Mouse (Mus musculus): ENCODE measurements around the gene Rprd1b. TPM values are rescaled to one million over a fixed set of nuclear protein-coding genes. Genes with fewer than 3 reads are reported as not detected.
A peak's percentile ranks its signal among the peaks of the same experiment; 100 is the strongest.

Rprd1b gene
- total RNA-seq, 2 experiments from 2014 or later, result 23.7 to 31.7 TPM

DNA sequence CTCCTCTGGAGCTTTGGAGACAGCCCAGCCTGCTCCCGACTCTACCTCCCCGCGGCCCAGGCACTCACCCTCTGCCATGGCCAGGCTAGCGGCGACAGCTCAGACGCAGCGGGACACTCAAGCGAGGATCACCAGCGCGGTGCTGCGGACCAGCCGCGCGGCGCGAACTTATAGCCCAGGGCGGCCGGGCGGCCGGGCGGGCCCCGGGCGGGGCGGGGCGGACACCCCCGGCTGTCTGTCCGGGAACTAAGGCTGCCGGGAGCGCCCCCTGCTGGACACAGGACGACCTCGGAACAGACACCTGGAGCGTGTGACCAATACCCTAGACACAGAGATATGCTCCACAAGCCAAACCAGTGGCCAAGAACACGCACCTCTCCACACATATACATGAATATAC lies 117.9 kb downstream of the Rprd1b start, which contains the start of gene Tgm2:
TSS of gene Tgm2 (minus strand) at position 214 of the 400 bp plus-strand sequence.
- peak; percentile 85 for DNase-seq

- no peak for DNase-seq
Observed at GRCm38 (mm10) chr2:158146971-158147370, 118.7 kb downstream of the Rprd1b start.

GRCm38 (mm10) chr2:158151077-158151476 lies 122.8 kb downstream of the Rprd1b start:
- DNase-seq, result no peak

- no peak for DNase-seq
Observed at GRCm38 (mm10) chr2:158152685-158153309, 124.5 kb downstream of the Rprd1b start.

DNA sequence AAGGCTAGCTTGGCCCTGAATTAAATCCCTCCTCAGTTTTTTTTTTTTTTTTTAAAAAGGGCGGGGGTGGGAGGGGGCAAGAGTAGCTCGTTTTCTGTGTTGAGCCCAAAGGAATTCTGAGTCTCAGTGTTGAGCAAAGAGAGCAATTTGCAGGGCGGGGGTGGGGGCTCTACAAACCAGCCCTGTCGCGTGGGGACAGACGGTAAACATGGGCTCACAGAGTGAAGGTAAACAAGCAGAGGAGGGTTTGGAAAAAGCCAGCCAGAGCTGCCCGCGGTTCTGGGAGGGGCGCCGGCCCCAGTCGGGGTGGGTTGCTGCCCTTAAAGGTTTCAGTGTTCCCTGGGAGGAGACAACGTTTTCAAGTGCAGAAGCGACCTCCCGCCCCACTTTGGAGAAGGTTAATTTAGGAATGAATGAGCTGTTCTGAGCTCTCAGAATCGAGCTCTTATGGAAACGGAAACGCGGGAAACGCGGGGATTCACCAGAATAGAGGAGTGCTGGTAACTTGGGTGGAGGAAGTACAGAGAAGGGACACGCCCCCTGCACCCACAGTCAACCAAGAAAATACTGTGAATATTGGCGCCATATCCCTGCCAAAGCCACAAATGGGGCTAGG lies 125.5 kb downstream of the Rprd1b start:
- no peak for DNase-seq

DNA sequence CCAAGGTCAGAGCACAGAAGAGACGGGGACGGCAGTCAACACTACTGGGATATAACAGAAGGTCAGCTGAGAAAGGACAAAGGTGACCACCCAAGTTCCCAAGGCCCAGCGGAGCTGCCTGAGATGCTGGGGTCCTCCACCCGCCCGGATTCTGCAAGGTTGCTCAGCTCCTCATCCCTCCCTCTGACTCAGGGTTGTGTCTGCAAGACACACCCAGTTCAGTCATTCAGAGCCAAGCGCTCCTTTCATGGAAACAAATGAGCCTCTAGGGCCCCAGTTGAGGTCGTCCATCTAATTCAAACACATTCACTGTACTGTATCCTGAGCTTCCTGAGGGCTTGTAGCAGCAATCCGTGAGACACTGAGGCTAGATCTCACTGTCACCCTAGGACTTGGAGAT lies 126.3 kb downstream of the Rprd1b start:
- DNase-seq, result no peak

DNA sequence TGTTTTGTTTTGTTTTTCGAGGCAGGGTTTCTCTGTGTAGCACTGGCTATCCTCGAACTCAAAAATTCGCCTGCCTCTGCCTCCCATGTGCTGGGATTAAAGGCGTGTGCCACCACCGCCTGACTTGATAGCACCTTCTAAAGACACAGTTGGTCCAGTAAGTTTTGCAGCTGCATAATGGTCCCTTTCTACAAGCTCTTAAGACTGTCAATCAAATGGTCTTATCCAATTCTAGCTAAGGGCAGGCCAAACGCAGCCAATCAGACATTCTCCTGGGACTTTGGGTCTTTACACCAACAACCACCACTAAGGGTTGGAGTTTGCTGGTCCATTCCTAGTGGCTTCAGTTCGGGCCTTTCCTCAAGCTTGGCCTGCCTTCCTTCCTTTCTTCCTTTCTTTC lies 126.8 kb downstream of the Rprd1b start:
- DNase-seq, result no peak

DNA sequence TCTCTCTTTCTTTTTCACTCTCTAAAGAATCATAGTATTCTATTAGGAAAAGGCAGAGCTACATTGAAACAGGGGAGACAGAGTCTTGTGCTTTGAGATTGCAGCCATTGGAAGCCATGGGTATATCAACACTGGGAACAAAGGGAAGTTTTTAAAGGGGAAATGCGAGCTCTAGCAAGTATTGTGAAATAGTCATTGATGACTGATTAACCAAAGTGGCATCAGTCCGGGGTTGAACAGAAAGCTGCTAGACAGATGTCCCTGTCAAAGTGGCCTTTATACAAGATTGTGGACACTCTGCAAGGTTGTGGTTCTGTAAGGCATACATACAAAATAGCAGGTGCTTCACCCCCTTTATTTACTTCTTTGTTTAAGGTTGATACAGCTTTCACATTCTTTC lies 127.3 kb downstream of the Rprd1b start:
- no peak for DNase-seq

DNA sequence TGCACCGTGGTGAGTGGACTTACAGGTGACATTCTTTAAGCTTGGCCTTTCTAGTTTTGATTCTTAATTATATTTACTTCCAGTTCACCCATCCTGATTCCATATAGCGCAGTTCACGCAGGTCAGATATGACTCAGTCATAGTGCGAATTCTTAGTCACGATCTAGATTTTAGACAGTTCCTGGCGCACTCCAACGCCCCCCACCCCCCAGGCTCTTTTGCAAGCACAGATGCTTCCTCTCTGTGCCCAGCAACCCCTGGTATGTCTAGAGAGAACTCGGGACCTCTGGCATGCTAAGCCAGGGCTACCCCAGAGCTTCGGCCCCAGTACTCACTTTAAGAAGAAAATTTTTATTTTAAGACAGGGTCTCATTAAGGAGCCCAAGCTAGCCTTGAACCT lies 128.2 kb downstream of the Rprd1b start:
- DNase-seq, result no peak

- DNase-seq, result no peak
Observed at GRCm38 (mm10) chr2:158157654-158158053, 129.4 kb downstream of the Rprd1b start.

DNA sequence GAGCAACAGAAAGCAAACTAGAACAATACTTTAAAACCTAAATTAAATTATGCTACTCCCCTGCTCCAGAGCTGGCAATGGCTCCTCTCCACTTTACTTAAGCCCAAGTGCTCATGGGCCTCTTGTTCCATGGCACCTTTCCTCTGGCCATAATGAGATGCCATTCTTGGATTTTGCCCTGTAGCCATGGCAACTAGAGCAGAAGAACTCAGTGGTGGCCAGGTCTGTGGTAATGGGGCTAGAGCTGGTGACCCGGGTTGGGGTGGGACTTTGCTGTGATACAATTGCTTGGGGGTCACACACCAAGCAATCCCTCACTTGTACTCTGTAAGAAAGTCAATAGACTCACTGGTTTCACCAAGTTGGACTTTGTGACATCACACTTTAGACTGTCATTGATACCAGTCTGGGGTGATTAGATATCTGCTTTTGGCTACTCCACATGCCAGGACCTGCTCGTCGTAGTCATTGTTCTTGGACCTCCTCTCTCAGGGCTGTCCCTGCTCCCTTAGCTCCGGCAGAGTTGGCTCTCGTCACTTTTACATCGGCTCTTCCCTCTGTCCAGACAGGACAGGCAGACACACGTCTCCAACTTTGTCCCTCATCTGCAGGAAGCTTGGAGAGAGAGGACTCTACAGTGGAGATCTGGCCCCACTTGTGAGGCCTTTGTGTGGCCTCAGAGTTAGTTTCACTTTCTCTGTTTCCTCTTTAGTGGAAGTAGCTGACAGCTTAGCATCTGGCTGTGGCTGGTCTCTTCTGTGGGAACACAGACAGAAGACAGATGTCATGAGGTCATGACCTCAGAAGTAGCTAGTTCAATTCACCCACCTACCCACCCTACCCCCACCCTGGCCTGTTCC lies 131.3 kb downstream of the Rprd1b start:
- no peak for DNase-seq

GRCm38 (mm10) chr2:158161761-158162160 lies 133.5 kb downstream of the Rprd1b start:
- no peak for DNase-seq

- no peak for DNase-seq
Observed at GRCm38 (mm10) chr2:158163034-158163433, 134.7 kb downstream of the Rprd1b start.

DNA sequence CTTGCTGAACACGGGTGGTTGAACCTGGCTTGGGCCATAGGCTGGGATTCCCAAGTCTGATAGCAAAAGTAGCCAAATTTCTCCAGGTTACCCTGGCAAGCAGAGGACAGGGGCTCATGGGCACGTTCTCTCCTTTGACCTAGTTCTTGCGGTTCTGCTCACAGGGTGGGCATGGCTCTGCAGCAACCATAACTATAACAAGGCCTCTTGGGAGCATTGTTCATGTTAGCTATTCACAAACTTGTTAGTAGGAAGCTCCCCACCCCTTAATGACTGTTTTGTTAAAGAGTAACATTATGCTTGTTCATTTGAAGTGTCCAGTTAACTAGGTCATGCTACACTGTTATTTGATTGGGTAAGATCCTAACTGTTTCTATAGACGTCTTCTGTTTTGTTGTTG lies 137.5 kb downstream of the Rprd1b start:
- no peak for DNase-seq

GRCm38 (mm10) chr2:158166628-158167027 lies 138.3 kb downstream of the Rprd1b start:
- DNase-seq, result no peak

DNA sequence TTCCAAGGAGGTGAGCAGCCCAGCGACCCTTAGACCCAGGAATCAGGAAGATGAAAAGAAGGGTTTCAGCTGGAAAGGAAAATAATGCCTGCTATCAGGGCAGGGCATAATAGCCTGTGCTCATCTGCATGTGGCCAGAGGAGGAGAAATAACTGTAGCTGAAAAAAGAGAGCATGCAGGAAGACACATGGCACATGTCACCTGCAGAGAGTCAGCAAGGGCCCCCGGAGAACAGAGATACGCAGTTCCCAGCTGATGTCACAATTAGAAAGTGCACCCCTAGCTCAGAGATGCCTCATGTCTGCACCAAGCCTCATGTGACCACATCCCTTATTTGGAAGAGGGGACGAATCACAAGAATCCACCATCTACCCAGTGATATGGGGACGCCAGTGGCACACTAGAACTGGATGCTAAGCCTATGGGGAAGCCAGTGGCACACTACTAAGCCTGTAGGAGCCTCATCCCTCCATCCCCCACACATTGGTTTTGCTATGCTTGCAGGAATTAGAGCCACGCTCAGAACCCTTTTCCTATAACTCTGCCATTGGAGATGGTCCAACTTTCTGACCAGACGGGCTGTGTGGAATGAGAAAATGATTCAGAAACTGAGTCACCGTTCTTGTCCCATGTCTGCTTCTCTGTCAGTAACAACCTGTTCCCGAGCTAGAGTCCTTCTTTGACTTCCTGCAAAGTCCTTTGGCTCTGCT lies 139.4 kb downstream of the Rprd1b start:
- DNase-seq, result no peak

GRCm38 (mm10) chr2:158168741-158169211 lies 140.5 kb downstream of the Rprd1b start:
- peak; percentile 44 for DNase-seq

- DNase-seq, result no peak
Observed at GRCm38 (mm10) chr2:158169351-158169750, 141.1 kb downstream of the Rprd1b start.

DNA sequence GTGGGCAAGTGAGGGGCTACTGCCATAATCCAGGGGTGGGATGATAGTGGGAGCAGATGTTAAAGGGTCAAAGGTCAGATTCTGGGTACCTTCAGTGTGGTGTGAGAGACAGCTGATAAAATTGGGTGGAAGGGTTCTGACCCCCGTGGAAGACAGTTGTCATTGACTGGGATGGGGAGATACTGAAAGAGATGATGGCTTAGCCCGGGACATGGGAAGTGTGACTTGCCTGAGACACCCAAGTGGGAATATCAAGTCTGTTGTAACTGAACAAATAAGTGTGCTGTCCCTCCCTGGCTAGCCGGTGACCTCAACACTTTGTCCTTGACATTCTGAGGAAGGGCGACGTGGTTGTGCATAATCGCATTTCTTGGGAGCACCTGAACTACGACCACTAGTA lies 141.5 kb downstream of the Rprd1b start:
- no peak for DNase-seq

DNA sequence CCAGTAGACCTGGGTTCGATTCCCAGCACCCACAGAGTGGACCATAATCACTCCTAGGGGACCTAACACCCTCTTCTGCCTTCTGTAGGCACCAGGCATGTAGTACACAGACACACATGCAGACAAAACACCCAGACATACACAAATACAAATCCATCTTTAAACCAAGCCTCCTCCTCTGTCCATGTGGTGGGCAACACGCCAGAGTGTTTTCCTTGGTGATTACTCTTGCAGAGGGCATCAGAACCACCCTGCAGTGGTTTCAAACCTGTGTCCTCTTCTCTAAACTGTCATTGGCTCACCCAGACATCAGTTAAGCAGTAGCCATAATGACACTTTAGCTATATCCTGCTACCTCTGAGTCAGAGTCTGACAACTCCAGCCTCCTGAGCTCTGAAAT lies 142.1 kb downstream of the Rprd1b start:
- no peak for DNase-seq

GRCm38 (mm10) chr2:158174438-158174837 lies 146.1 kb downstream of the Rprd1b start:
- DNase-seq, result no peak

GRCm38 (mm10) chr2:158174958-158175357 lies 146.7 kb downstream of the Rprd1b start:
- DNase-seq, result no peak
